Mouse (Mus musculus) inflammation-experienced regulatory T-cells, adult 6 months (primary cell): ENCODE results near the gene F11r. TPM values are rescaled to one million over a fixed set of nuclear protein-coding genes. Genes with fewer than 3 reads are reported as not detected.
"Not testable (repeated sequence)": the region's sequence is repeated elsewhere in the genome, so short reads cannot be mapped to it uniquely, and the experiment has no call there.

Experiments
- ATAC-seq: one replicate; pipeline ENCODE4 v1.8.0; 2017
- polyA plus RNA-seq, 3 experiments: library from polyadenylated mRNA; unstranded; fragments of 100-300 nt; shearing (Covaris generic); gene quantifications; one replicate each; pipeline ENCODE4 v1.2.1; 2017

F11r gene
- polyA plus RNA-seq, 3 experiments from 2014 or later = 0.32 to 1.0 (median 0.55) TPM

DNA sequence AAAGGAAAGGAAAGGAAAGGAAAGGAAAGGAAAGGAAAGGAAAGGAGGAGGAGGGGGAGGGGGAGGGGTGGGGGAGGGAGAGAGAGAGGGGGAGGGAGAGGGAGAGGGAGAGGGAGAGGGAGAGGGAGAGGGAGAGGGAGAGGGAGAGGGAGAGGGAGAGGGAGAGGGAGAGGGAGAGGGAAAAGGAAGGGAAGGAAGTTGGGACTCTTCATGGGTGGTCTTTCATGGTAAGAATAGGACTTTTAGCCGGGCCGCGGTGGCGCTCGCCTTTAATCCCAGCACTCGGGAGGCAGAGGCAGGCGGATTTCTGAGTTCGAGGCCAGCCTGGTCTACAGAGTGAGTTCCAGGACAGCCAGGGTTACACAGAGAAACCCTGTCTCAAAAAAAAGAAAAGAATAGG is 34.6 kb downstream of the F11r start:
- not testable (repeated sequence) for ATAC-seq

DNA sequence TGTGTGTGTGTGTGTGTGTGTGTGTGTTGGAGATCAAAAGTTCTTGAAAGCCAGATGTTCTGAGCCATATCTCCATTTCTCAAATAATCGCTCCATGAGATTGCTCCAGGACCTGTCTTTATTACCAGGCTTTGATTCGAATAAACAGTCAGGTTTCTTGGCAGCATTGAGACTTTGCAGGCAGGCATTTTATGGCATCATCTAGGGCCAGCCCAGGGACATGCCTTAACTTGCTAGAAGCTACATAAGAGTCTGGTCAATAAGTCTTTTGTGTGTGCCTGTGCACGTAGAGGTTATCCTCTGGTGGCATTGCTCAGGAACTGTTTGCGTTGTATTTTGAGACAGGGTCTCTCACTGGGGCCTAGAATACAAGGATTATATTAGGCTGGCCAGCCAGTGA is 36.2 kb downstream of the F11r start:
- ATAC-seq = no peak

DNA sequence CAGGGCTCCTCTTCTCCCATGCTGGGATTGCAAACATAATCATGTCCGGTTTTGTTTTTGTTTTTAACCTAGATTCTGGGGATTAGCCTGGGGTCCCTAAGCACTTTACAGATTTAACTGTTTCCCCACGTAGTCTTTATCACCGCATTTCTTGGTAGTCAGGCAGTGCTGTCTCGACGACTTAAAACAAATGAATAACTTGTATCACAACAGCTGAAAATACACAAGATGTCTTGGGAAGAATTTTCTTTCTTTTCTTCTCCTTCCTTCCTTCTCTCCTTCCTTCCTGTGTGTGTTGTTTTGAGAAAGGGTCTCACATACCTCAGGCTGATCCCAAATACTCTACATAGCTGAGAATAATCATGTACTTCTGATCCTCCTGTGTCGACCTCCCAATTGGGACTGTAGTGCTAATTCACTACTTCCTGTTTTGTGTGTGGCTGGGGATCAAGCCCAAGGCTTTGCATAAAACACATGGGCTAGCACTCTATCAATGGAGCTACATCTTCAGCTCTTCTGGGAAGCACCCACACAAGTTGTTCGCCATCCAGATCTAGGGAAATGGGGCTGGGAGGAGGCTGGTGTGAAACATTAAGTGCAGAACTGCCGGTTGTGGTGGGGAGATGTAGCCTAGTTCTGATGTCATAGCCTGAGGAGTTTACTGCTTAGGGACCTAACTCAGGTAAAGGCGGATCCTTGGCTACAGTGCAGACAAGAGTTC is 36.7 kb downstream of the F11r start:
- ATAC-seq = no peak

DNA sequence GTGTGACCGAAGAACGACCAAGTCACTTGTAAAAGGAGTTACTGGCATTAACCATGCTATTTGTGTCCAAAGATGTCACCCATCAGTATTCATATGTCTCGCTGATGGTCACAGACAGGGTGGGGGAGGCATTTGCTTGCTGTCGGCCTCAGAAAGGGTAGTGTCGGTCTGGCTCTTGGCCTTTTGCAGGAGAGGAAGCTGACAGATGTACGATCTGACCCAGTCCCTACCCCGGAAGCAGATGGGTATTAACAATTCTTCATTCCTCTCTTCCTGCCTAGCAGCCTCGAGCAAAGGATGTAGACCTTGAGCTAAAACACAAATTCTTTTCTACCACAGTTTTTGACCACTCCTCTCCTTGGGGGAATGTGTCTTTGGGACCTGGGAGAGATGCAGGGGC is 39.8 kb downstream of the F11r start:
- ATAC-seq = no peak

DNA sequence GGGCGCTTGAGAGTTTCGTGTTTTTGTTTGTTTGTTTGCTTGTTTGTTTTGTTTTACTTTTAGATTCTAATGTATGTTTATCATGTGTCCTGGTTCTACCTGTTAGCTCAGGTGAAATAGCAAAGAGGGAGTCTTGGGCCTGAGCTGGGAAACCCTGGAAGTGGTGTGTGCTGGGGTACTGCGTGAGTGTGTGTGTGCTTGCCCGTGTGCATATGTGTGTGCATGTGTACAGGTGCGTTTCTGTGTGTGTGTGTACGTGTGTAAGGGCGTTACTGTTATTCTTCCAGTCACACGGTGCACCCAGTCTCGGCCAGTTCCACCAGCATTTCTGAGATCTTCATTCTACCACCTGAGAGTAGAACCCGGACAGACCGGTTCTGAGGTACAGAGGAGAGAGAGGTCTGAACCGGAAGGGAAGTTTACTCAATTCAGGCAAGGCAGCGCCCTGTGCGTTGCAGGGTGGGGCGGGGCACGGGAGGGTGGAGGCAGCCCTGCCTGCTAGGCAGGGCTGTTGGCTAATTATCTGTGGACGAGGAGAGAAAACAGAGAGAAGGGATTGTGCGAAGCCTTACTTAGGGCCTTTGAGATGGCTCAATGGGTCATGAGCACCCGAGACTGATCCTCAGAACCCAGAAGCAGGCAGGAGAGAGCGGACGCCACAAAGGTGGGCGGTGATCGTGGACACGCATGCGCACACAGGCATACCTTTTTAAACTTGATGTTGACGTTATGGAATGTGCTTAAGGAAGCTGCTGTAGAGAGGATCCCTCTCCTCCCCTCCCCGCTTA is 40.6 kb downstream of the F11r start:
- ATAC-seq = peak; percentile 77

DNA sequence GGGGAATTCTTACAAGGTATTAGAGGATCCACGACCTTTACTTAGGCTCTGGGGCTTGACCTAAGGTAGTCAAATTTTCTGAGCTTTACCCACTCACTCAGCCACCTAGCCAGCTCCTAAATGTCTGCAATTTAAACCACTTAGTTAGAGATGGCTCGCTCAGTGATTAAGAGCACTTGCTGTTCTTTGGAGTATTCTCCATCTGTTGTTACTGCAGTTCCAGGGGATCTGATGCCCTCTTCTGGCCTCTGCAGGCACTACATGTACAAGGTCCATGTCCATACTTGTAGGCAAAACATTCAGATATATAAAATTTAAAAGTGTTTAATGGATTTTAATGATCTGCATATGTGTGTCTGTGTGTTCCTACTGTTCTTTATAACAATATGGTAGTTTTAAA is 41.6 kb downstream of the F11r start:
- peak; percentile 83 for ATAC-seq

DNA sequence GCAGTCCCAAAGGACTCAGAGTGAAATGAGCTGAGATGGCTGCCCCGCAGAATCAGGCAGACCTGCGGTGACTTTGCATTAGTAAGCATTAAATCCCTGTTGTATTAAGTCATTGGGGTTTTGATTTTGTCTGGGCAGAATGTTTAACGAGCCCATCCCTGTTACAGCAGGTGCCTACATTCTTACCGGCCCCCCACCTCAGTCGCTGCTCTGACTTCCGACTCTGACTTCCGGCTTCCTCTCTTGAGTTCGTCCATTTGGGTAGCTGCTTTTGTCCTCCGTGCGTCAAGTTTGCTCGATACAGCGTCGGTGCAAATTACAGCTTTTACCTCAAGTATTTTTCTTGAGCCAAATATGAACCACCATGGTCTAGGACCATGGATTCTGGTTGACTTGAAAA is 56.9 kb downstream of the F11r start:
- no peak for ATAC-seq

DNA sequence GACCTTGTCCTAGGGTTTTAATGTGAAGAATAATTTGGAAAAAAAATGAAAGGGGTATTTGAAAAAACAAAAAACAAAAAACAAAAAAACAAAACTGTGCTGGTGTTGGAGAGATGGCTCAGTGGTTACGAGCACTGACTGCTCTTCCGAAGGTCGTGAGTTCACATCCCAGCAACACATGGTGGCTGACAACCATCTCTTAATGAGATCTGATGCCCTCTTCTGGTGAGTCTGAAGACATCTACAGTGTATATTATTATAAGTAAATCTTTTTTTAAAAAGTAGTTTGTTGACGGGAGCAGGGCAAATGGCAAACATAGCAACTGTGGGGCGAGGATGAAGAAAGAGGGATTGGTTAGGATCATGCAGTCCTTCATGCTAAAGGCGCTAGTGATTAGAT is 58.0 kb downstream of the F11r start:
- no peak for ATAC-seq

DNA sequence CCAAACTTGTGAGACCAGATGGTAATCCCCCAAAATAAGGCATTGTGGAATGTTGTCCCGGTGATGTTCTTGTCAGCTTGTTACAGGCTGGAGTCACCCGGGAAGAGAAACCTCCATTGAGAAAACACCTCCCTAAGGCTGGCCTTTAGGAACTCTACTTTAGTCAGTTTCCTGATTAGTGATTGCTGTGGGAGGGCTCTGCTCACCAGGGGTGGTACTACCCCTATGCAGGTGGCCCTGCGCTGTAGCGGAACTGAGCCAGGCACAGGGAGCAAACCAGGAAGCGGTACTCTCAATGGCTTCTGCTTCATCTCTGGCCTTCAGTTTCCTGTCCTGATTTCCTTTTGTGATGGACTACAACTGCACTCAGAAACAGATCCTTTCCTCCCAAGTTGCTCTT is 62.5 kb downstream of the F11r start:
- no peak for ATAC-seq

DNA sequence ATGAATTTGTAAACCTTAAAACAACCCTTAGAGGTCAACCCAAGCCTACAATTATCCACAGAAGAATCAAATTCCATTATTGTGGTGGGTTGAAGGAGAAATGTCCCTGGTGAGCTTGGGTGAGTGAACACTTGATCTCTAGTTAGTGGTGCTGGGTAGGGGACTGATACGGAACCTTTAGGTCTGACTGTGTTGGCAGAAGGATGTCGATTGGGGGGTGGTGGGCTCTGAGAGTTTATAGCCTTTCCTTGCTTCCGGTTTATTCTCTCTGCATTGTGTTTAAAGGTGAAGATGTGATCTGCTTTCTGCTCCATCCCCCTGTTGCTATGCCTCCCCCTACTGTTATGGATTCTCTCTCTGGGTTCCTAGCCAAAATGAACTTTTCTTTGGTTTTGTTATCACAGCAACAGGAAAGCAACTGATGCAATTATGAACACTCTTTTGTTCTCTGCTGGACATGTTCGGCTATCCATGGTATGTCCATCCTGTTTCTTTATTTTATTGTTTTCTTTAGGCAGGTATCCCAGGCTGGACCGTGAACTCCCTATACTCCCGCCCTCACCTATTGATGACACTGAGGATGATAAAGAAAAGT is 63.8 kb downstream of the F11r start:
- no peak for ATAC-seq

DNA sequence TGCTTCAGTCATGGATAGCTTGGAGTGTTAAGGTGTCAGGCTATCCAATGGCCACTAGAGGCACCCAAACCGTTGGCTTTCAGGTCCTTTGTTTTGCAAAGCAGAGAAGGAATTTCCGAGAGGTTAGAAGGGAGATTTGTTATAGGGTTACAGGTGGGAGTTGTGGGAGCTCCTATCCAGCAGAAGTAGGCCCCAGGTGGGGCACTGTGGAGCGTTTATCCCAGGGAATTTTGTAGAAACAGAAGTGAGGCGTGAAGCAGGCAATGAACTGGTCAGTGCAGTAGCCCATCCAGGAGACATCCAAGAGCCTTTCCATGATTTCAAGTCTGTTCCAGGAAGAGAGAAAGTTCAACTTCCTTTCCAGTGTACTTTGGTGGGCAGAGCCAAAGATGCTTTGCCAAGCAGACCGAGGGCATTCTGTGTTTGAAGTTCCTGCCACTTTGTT is 64.3 kb downstream of the F11r start:
- ATAC-seq = no peak

DNA sequence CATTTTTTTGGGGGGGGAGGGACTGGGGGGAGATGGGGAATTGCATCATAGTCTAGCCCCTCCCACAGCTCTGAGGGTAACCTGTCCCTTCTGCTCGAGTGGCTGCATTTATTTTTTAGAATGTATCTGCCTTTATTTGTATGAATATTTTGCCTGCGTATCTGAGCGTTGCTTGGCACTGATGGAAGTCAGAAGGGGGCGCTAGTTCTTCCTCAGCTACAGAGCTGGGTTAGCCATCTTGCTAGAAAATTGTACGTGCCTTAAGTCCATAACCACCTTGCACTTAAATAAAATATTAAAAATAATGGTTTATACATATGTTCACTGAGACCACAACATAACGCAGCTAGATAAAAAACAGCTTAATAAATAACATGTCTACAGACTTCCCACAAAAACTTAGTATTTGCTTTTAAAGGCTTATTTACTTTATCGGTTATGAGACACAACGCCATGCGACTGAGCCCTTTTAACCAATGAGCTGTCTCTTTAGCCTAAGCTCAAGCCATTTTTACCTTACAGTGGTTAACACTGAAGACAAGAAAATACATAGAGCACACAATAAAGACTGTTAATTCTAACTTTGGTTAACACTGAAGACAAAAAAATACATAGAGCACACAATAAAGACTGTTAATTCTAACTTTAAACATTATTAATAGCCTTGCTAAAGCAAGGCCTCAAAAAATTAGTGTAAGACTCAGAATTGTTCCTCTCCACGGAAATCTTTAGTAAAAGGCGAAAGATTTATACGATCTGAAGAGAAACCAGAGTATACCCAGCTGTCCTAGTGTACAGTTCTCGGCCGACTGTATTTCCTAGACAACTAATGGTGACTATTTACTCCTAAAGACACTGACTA is 65.3 kb downstream of the F11r start:
- ATAC-seq = peak; percentile 64

DNA sequence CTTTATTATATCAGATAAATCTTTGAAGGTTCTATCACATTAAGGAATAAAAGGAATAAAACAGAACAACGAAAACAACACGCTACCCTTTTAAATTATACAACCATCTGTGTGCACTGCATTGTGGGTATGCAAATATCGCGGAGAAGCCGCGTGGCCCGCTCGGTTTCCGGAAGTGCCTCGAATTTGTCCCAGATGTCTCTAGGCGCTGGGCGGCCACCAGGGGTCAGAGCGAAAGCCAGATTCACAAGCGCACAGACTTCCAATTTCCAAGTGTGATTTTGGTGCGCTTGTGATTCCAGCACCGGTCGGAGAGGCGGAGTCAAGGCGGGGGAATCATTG is 65.9 kb downstream of the F11r start, which contains the start of gene Alyref2:
TSS of gene Alyref2 (plus strand) at position 229 of the 342 bp plus-strand sequence.
- ATAC-seq = peak; percentile 76

DNA sequence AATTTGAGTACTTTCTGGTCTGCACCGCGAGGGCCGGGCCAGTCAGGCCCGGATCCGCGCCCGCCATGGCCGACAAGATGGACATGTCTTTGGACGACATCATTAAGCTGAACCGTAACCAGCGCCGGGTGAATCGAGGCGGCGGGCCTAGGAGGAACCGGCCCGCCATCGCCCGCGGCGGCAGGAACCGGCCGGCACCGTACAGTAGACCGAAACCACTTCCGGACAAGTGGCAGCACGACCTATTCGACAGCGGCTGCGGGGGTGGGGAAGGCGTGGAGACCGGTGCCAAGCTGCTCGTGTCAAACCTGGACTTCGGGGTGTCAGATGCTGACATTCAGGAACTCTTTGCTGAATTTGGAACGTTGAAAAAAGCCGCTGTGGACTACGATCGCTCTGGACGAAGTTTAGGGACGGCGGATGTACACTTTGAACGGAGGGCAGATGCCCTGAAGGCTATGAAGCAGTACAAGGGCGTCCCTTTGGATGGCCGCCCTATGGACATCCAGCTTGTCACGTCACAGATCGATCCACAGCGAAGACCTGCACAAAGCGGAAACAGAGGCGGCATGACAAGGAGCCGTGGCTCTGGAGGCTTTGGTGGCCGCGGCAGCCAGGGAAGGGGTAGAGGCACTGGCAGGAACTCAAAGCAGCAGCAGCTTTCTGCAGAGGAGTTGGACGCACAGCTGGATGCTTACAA is 66.4 kb downstream of the F11r start:
- ATAC-seq = peak; percentile 55

DNA sequence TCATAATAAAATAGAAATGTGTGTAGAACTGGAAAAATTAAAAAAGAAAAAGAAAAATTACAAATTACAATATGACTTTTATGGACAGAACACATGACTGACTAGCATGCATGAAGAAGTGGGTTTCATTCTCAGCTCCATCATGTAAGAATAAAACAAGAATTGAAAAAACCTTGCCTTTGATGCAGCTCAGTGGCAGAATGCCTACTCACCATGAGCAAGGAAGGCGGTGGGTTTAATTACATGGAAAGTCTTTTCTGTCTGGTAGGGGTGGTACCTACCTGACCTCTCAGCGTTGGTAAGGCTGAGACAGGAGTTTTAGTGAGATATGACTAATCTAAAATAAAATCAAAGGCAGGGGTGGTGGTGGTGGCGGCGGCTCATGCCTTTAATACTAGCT is 67.3 kb downstream of the F11r start:
- no peak for ATAC-seq

DNA sequence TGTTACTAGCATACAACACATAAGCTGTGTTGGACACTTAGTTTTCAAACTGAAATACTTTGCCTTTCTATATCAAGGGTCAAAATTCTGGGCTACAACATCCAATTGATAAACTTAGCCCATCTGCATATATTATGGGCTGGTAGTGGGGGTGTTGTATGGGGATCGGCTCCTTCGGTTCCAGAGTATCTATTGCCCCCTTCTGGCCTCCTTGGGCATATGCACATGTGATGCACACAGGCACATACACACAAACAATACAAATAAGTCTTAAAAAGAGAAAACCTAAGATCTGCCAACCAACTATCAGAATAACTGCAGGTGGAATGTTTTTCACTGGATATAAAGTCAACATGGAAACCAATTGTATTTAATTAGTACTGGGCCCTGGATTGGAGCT is 75.9 kb downstream of the F11r start:
- no peak for ATAC-seq

DNA sequence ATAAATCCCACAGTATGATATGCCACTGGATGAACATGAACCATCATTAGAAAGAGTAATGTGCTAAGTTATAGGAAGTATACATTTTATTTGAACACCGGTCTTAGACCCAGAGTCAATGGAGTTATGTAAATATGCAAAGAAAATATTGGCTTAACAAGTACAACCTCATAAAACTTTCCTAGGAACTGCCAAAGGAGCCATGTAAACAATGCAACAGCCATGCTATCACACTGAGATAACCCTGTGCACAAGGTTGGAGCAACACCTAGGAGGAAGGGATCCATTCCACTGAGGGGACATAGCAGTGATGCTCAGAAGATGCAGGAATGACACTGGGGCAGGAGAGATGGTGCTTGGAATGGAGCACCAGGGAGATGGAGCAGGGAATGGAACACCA is 76.4 kb downstream of the F11r start:
- ATAC-seq = no peak

Other genes starting within 250 kb of the F11r start
- not detected for gene Pcp4l1, start 241.3 kb upstream of the F11r start, polyA plus RNA-seq
- gene Nr1i3, start 223.6 kb upstream of the F11r start, polyA plus RNA-seq = under 1 TPM; 0.39 to 0.75 (median 0.75) TPM
- 10 to 100 TPM; 24.1 to 34.6 (median 28.7) TPM for gene Tomm40l, start 215.0 kb upstream of the F11r start, polyA plus RNA-seq
- gene Apoa2, start 212.5 kb upstream of the F11r start, polyA plus RNA-seq = not detected
- 10 to 100 TPM in 1 of 3 experiments, not detected in 2; 10.7 TPM for gene Fcer1g, start 203.2 kb upstream of the F11r start, polyA plus RNA-seq
- gene Adamts4, start 187.1 kb upstream of the F11r start, polyA plus RNA-seq = under 1 TPM in 1 of 3 experiments, not detected in 2; 0.09 TPM
- gene Ndufs2, start 186.1 kb upstream of the F11r start, polyA plus RNA-seq = 100 to 1,000 TPM; 106 to 120 (median 119) TPM
- gene B4galt3, start 167.2 kb upstream of the F11r start, polyA plus RNA-seq = 10 to 100 TPM; 35.3 to 68.9 (median 60.8) TPM
- 10 to 100 TPM; 38.2 to 90.1 (median 78.6) TPM for gene Ppox, start 156.3 kb upstream of the F11r start, polyA plus RNA-seq
- 10 to 100 TPM; 11.0 to 25.3 (median 15.4) TPM for gene Usp21, start 149.5 kb upstream of the F11r start, polyA plus RNA-seq
- 100 to 1,000 TPM in 1 of 3 experiments, 10 to 100 TPM in 2; 74.6 to 118 (median 92.5) TPM for gene Ufc1, start 142.5 kb upstream of the F11r start, polyA plus RNA-seq
- gene Dedd, start 108.4 kb upstream of the F11r start, polyA plus RNA-seq = 10 to 100 TPM; 35.5 to 41.7 (median 39.7) TPM
- gene Nit1, start 91.9 kb upstream of the F11r start, polyA plus RNA-seq = 10 to 100 TPM; 24.6 to 32.9 (median 30.1) TPM
- 10 to 100 TPM; 48.9 to 70.1 (median 58.1) TPM for gene Pfdn2, start 91.9 kb upstream of the F11r start, polyA plus RNA-seq
- 1 to 10 TPM in 1 of 3 experiments, under 1 TPM in 1, not detected in 1; 0.54 to 1.4 TPM for gene Klhdc9, start 76.7 kb upstream of the F11r start, polyA plus RNA-seq
- gene Nectin4, start 67.4 kb upstream of the F11r start, polyA plus RNA-seq = under 1 TPM in 2 of 3 experiments, not detected in 1; 0.09 to 0.25 TPM
- gene Arhgap30, start 48.6 kb upstream of the F11r start, polyA plus RNA-seq = 10 to 100 TPM; 73.5 to 84.6 (median 78.0) TPM
- gene Usf1, start 26.2 kb upstream of the F11r start, polyA plus RNA-seq = 10 to 100 TPM; 46.9 to 62.6 (median 57.2) TPM
- 10 to 100 TPM in 2 of 3 experiments, 1 to 10 TPM in 1; 9.8 to 17.9 (median 12.6) TPM for gene Tstd1, start 18.7 kb upstream of the F11r start, polyA plus RNA-seq
- 10 to 100 TPM in 2 of 3 experiments, 1 to 10 TPM in 1; 8.9 to 13.0 (median 10.3) TPM for gene Alyref2, start 65.9 kb downstream of the F11r start, polyA plus RNA-seq
- not detected for gene Itln1, start 97.8 kb downstream of the F11r start, polyA plus RNA-seq
- gene Cd244a, start 121.7 kb downstream of the F11r start, polyA plus RNA-seq = 1 to 10 TPM in 1 of 3 experiments, under 1 TPM in 1, not detected in 1; 0.20 to 1.6 TPM
- gene Ly9, start 169.9 kb downstream of the F11r start, polyA plus RNA-seq = 10 to 100 TPM; 58.2 to 92.2 (median 79.1) TPM
- gene Slamf7, start 215.5 kb downstream of the F11r start, polyA plus RNA-seq = 10 to 100 TPM in 2 of 3 experiments, 1 to 10 TPM in 1; 8.5 to 62.5 (median 12.3) TPM
- gene Cd48, start 244.5 kb downstream of the F11r start, polyA plus RNA-seq = 1,000 to 10,000 TPM in 1 of 3 experiments, 100 to 1,000 TPM in 2; 432 to 1,060 (median 516) TPM